Mouse (Mus musculus): ENCODE data around the gene Rgl1. TPM values are rescaled to one million over a fixed set of nuclear protein-coding genes. Genes with fewer than 3 reads are reported as not detected.
"Not testable (repeated sequence)": the region's sequence is repeated elsewhere in the genome, so short reads cannot be mapped to it uniquely, and the experiment has no call there.

Rgl1 gene
- polyA plus RNA-seq, 1 experiment: 3.3 TPM

DNA sequence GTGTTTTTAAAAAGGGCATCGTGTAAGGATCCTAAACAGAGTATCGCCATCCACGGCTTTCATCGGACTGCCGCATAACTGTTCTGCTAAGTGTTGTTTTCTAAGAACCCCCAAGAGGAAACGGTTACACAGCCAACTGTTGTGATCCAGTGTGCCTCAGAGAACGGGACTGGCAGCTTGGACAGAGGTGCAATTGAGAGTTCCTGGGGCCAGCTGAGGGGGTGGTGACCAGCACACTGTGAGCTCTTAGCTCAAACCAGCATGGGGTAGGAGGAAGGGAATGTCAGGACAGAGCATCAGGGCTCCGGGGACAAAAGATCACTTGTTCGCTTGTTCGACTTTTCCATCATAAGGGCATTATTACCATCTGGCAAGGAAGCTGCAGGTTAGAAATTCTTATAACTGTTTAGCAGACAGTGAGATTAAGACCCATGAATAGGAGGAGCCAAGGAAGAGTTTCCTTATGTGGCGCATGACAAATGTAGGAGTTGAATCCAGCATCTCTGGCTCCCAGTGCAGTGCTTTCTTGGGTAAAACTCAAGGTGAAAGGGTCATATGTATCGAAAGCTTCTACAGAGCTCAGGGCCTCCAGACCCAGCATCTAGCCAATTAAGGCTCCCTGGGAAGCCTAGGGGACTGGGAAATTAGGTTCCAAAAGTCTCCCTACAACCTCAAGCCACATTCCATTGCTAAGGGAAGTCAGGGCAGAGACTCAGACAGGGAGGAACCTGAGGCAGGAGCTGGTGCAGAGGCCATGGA is 26.8 kb upstream of the Rgl1 start:
- Histone ChIP-seq H3K27me3 (ENCODE audit: control insufficient read depth, insufficient read depth, low read length) (no peaks in the 10 kb centered on the region), H3K4me1 (ENCODE audit: control insufficient read depth, insufficient read depth, insufficient read length, low read length) (peaks cover 3% of the 10 kb centered on the region; the same call in 1 of the 2 replicates), H3K36me3 (ENCODE audit: control insufficient read depth, insufficient read depth, low read length) (no peaks in the 10 kb centered on the region), H3K27ac (ENCODE audit: insufficient read depth, low read depth, low read length) (no peak overlapping the region), H3K4me3 (ENCODE audit: low read depth, low read length) (no peak overlapping the region)
- WGBS: 78% methylated on average over 12 of the region's 12 CpGs
- TF ChIP-seq CTCF (IDR thresholded peaks at IDR 0.05; ENCODE audit: extremely low read depth, insufficient read length, insufficient replicate concordance, low read depth, low read length): no peak
- no peak for TF ChIP-seq POLR2A (IDR thresholded peaks at IDR 0.05; ENCODE audit: low read depth, low read length)

DNA sequence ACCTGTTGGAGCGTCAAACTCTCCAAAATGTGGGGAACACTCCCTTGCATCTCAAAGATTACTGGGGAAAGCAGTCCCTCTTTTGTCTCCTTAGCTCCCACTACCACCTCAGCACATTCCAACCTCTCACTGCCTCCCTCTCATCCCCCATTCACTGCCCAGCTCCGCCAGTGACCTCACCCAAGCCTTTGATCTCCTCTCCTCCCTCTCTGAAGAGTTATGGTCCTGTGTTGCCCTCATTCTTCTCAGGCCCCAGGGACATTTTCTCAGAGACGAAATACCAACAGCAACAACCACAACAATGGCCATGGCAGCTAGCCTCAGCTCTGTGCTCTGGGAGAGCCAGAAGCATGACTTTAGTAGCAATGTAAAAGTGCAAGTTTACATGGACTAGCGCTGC is 25.1 kb upstream of the Rgl1 start:
- 62% methylated on average over 4 of the region's 4 CpGs for WGBS

GRCm38 (mm10) chr1:152790821-152791220 is 24.7 kb upstream of the Rgl1 start:
- Histone ChIP-seq H3K27me3 (ENCODE audit: control insufficient read depth, insufficient read depth, low read length) (no peaks in the 10 kb centered on the region), H3K27ac (ENCODE audit: insufficient read depth, low read depth, low read length) (no peak overlapping the region), H3K36me3 (ENCODE audit: control insufficient read depth, insufficient read depth, low read length) (no peaks in the 10 kb centered on the region), H3K4me1 (ENCODE audit: control insufficient read depth, insufficient read depth, insufficient read length, low read length) (peaks cover under 1% of the 10 kb centered on the region; the same call in 1 of the 2 replicates), H3K4me3 (ENCODE audit: low read depth, low read length) (no peak overlapping the region)
- 8% methylated on average over 6 of the region's 6 CpGs for WGBS
- TF ChIP-seq POLR2A (IDR thresholded peaks at IDR 0.05; ENCODE audit: low read depth, low read length) (no peak), CTCF (IDR thresholded peaks at IDR 0.05; ENCODE audit: extremely low read depth, insufficient read length, insufficient replicate concordance, low read depth, low read length) (no peak)

More for the DNA sequence above, 25.1 kb upstream of the Rgl1 start:
- H3K4me3 ChIP-seq (ENCODE audit: low read depth, low read length): no peak overlapping the region
- H3K36me3 ChIP-seq (ENCODE audit: control insufficient read depth, insufficient read depth, low read length): no peaks in the 10 kb centered on the region
- H3K27me3 ChIP-seq (ENCODE audit: control insufficient read depth, insufficient read depth, low read length): no peaks in the 10 kb centered on the region
- TF ChIP-seq POLR2A (IDR thresholded peaks at IDR 0.05; ENCODE audit: low read depth, low read length) (no peak), CTCF (IDR thresholded peaks at IDR 0.05; ENCODE audit: extremely low read depth, insufficient read length, insufficient replicate concordance, low read depth, low read length) (no peak)
- H3K4me1 ChIP-seq (ENCODE audit: control insufficient read depth, insufficient read depth, insufficient read length, low read length): peaks cover 3% of the 10 kb centered on the region; the same call in 1 of the 2 replicates
- no peak overlapping the region for H3K27ac ChIP-seq (ENCODE audit: insufficient read depth, low read depth, low read length)

DNA sequence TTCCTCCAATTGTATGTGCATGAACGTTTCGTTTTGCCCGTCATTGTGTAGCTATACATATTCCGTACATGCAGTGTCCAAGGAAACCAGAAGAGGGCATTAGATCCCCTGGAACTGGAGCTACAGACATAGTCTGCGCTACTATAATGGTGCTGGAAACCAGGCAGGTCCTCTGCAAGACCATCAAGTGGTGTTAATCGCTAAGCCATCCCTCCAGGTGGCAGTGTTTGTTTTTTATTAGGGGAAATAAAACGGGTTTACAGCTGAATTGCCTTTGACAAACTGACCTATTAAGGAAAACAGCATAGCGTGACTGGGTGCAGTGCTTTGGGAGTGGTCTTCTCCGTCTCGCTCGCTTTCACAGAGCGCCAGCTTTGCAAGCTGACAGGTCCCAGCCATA is 24.1 kb upstream of the Rgl1 start:
- 15% methylated on average over 12 of the region's 12 CpGs for WGBS
- TF ChIP-seq CTCF (IDR thresholded peaks at IDR 0.05; ENCODE audit: extremely low read depth, insufficient read length, insufficient replicate concordance, low read depth, low read length): peak; percentile 42; the same call in 1 of the 2 replicates
- TF ChIP-seq POLR2A (IDR thresholded peaks at IDR 0.05; ENCODE audit: low read depth, low read length): no peak
- no peak overlapping the region for H3K27ac ChIP-seq (ENCODE audit: insufficient read depth, low read depth, low read length)

DNA sequence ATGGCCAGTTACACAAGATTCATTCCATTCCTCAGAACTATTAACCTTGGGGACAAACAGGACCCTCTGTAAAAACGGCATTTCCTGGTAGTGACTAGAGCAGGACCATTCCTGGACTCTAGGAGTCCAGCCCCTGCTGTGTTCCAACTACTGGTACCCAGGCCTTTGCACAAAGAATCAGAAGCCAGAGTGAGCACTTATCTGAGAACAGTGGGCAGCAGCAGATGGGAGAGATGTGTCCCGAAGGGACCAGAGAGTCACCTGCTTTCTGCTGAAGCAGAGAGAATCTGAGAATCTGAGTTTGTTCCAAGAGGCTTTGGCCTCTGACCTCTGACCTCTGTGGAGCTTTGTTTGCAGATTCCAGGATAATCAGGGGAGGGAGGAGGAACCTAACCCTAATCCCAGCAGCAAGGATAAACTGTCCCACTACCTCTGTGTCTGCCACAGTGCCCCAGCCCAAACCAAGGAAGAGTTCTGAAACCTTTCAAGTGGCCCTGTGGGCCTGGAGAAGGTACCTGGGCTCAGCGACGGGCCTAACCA is 22.0 kb upstream of the Rgl1 start:
- WGBS: 63% methylated on average over 4 of the region's 4 CpGs

More for the DNA sequence above, 24.1 kb upstream of the Rgl1 start:
- Histone ChIP-seq H3K4me3 (ENCODE audit: low read depth, low read length) (no peak overlapping the region), H3K4me1 (ENCODE audit: control insufficient read depth, insufficient read depth, insufficient read length, low read length) (no peaks in the 10 kb centered on the region), H3K36me3 (ENCODE audit: control insufficient read depth, insufficient read depth, low read length) (no peaks in the 10 kb centered on the region), H3K27me3 (ENCODE audit: control insufficient read depth, insufficient read depth, low read length) (no peaks in the 10 kb centered on the region)

GRCm38 (mm10) chr1:152786953-152787352 is 20.8 kb upstream of the Rgl1 start:
- Histone ChIP-seq H3K27me3 (ENCODE audit: control insufficient read depth, insufficient read depth, low read length) (no peaks in the 10 kb centered on the region), H3K4me3 (ENCODE audit: low read depth, low read length) (no peak overlapping the region), H3K27ac (ENCODE audit: insufficient read depth, low read depth, low read length) (no peak overlapping the region), H3K4me1 (ENCODE audit: control insufficient read depth, insufficient read depth, insufficient read length, low read length) (no peaks in the 10 kb centered on the region), H3K36me3 (ENCODE audit: control insufficient read depth, insufficient read depth, low read length) (no peaks in the 10 kb centered on the region)
- WGBS: 80% methylated on average over 4 of the region's 4 CpGs
- TF ChIP-seq POLR2A (IDR thresholded peaks at IDR 0.05; ENCODE audit: low read depth, low read length) (no peak), CTCF (IDR thresholded peaks at IDR 0.05; ENCODE audit: extremely low read depth, insufficient read length, insufficient replicate concordance, low read depth, low read length) (no peak)

More for the DNA sequence above, 22.0 kb upstream of the Rgl1 start:
- no peaks in the 10 kb centered on the region for H3K27me3 ChIP-seq (ENCODE audit: control insufficient read depth, insufficient read depth, low read length)
- H3K4me1 ChIP-seq (ENCODE audit: control insufficient read depth, insufficient read depth, insufficient read length, low read length): no peaks in the 10 kb centered on the region
- no peak overlapping the region for H3K4me3 ChIP-seq (ENCODE audit: low read depth, low read length)
- no peak overlapping the region for H3K27ac ChIP-seq (ENCODE audit: insufficient read depth, low read depth, low read length)
- no peaks in the 10 kb centered on the region for H3K36me3 ChIP-seq (ENCODE audit: control insufficient read depth, insufficient read depth, low read length)
- TF ChIP-seq CTCF (IDR thresholded peaks at IDR 0.05; ENCODE audit: extremely low read depth, insufficient read length, insufficient replicate concordance, low read depth, low read length): no peak
- no peak for TF ChIP-seq POLR2A (IDR thresholded peaks at IDR 0.05; ENCODE audit: low read depth, low read length)

DNA sequence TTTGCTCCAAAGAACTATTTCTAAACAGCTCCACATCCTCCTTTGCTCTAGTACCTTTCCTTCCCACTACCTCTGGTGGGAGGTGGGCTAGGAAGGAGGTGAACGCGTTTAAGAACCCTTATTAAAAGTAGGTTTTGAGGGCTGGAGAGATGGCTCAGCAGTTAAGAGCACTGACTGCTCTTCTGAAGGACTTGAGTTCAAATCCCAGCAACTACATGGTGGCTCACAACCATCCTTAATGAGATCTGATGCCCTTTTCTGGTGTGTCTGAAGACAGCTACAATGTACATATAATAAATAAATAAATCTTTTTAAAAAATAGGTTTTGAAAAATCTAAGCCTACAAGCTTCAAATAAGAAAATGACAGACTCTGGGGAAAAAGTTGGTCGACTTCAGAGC is 19.3 kb upstream of the Rgl1 start:
- H3K27ac ChIP-seq (ENCODE audit: insufficient read depth, low read depth, low read length); H3K27me3 ChIP-seq (ENCODE audit: control insufficient read depth, insufficient read depth, low read length); H3K4me1 ChIP-seq (ENCODE audit: control insufficient read depth, insufficient read depth, insufficient read length, low read length); H3K4me3 ChIP-seq (ENCODE audit: low read depth, low read length); H3K36me3 ChIP-seq (ENCODE audit: control insufficient read depth, insufficient read depth, low read length): not testable (repeated sequence)
- 76% methylated on average over 3 of the region's 3 CpGs for WGBS
